Mouse (Mus musculus): Measurements from ENCODE around the gene Spock1. TPM values are rescaled to one million over a fixed set of nuclear protein-coding genes. Genes with fewer than 3 reads are reported as not detected.
A peak's percentile ranks its signal among the peaks of the same experiment; 100 is the strongest.
"Not testable (repeated sequence)": the region's sequence is repeated elsewhere in the genome, so short reads cannot be mapped to it uniquely, and the experiment has no call there.

Gene Spock1
- total and polyA plus RNA-seq, 2 experiments = not detected

GRCm38 (mm10) chr13:57488926-57489325, 419.2 kb downstream of the Spock1 start:
- Histone ChIP-seq H3K36me3 (ENCODE audit: control insufficient read depth, insufficient read depth, low read length) (no peaks in the 10 kb centered on the region), H3K4me1 (ENCODE audit: control insufficient read depth, insufficient read depth, low read length) (no peaks in the 10 kb centered on the region), H3K9ac (ENCODE audit: low read depth, low read length) (no peak overlapping the region), H3K4me3 (ENCODE audit: insufficient read depth, low read depth, low read length) (no peak overlapping the region), H3K79me2 (ENCODE audit: control insufficient read depth, insufficient read depth, low read length) (no peaks in the 10 kb centered on the region), H3K27ac (replicated peaks; ENCODE audit: insufficient read depth, low read depth, low read length) (no peak overlapping the region), H3K27me3 (ENCODE audit: control insufficient read depth, insufficient read depth, low read length) (no peaks in the 10 kb centered on the region)
- no peak for DNase-seq (ENCODE audit: extremely low read depth, low read depth, low spot score)
- WGBS = 84% methylated on average over 8 of the region's 8 CpGs
- TF ChIP-seq POLR2A (IDR thresholded peaks at IDR 0.05; ENCODE audit: extremely low read depth, insufficient read depth, low read length) (no peak), CTCF (IDR thresholded peaks at IDR 0.05; ENCODE audit: low read depth, low read length) (no peak)

GRCm38 (mm10) chr13:57484426-57485168, 423.5 kb downstream of the Spock1 start:
- no peak overlapping the region for H3K9ac ChIP-seq (ENCODE audit: low read depth, low read length)
- TF ChIP-seq CTCF (IDR thresholded peaks at IDR 0.05; ENCODE audit: low read depth, low read length) = no peak
- TF ChIP-seq POLR2A (IDR thresholded peaks at IDR 0.05; ENCODE audit: extremely low read depth, insufficient read depth, low read length) = no peak
- no peaks in the 10 kb centered on the region for H3K79me2 ChIP-seq (ENCODE audit: control insufficient read depth, insufficient read depth, low read length)
- WGBS = 85% methylated on average over 16 of the region's 16 CpGs
- H3K36me3 ChIP-seq (ENCODE audit: control insufficient read depth, insufficient read depth, low read length) = no peaks in the 10 kb centered on the region
- no peak overlapping the region for H3K27ac ChIP-seq (replicated peaks; ENCODE audit: insufficient read depth, low read depth, low read length)
- no peak overlapping the region for H3K4me3 ChIP-seq (ENCODE audit: insufficient read depth, low read depth, low read length)
- no peak for DNase-seq (ENCODE audit: extremely low read depth, low read depth, low spot score)
- H3K4me1 ChIP-seq (ENCODE audit: control insufficient read depth, insufficient read depth, low read length) = no peaks in the 10 kb centered on the region
- H3K27me3 ChIP-seq (ENCODE audit: control insufficient read depth, insufficient read depth, low read length) = no peaks in the 10 kb centered on the region

- no peak overlapping the region for H3K27ac ChIP-seq (replicated peaks; ENCODE audit: insufficient read depth, low read depth, low read length)
- DNase-seq (ENCODE audit: extremely low read depth, low read depth, low spot score) = peak; percentile 10
- no peaks in the 10 kb centered on the region for H3K79me2 ChIP-seq (ENCODE audit: control insufficient read depth, insufficient read depth, low read length)
- no peak overlapping the region for H3K4me3 ChIP-seq (ENCODE audit: insufficient read depth, low read depth, low read length)
- no peak overlapping the region for H3K9ac ChIP-seq (ENCODE audit: low read depth, low read length)
- H3K4me1 ChIP-seq (ENCODE audit: control insufficient read depth, insufficient read depth, low read length) = no peaks in the 10 kb centered on the region; the same call in 1 of the 2 replicates
- WGBS = 27% methylated on average over 6 of the region's 6 CpGs
- TF ChIP-seq POLR2A (IDR thresholded peaks at IDR 0.05; ENCODE audit: extremely low read depth, insufficient read depth, low read length) (no peak), CTCF (IDR thresholded peaks at IDR 0.05; ENCODE audit: low read depth, low read length) (peak; percentile 24; the same call in 1 of the 2 replicates)
- H3K36me3 ChIP-seq (ENCODE audit: control insufficient read depth, insufficient read depth, low read length) = no peaks in the 10 kb centered on the region
- no peaks in the 10 kb centered on the region for H3K27me3 ChIP-seq (ENCODE audit: control insufficient read depth, insufficient read depth, low read length)
Measured at GRCm38 (mm10) chr13:57476700-57477099, 431.4 kb downstream of the Spock1 start.

- no peak for TF ChIP-seq POLR2A (IDR thresholded peaks at IDR 0.05; ENCODE audit: extremely low read depth, insufficient read depth, low read length)
- H3K79me2 ChIP-seq (ENCODE audit: control insufficient read depth, insufficient read depth, low read length) = no peaks in the 10 kb centered on the region
- WGBS = 81% methylated on average over 2 of the region's 2 CpGs
- no peak for DNase-seq (ENCODE audit: extremely low read depth, low read depth, low spot score)
- no peak overlapping the region for H3K9ac ChIP-seq (ENCODE audit: low read depth, low read length)
- no peaks in the 10 kb centered on the region for H3K27me3 ChIP-seq (ENCODE audit: control insufficient read depth, insufficient read depth, low read length)
- H3K27ac ChIP-seq (replicated peaks; ENCODE audit: insufficient read depth, low read depth, low read length) = no peak overlapping the region
- no peak overlapping the region for H3K4me3 ChIP-seq (ENCODE audit: insufficient read depth, low read depth, low read length)
- H3K36me3 ChIP-seq (ENCODE audit: control insufficient read depth, insufficient read depth, low read length) = no peaks in the 10 kb centered on the region
- H3K4me1 ChIP-seq (ENCODE audit: control insufficient read depth, insufficient read depth, low read length) = no peaks in the 10 kb centered on the region; the same call in 1 of the 2 replicates
Measured at GRCm38 (mm10) chr13:57474068-57474467, 434.1 kb downstream of the Spock1 start.

- not testable (repeated sequence) for H3K27me3 ChIP-seq (ENCODE audit: control insufficient read depth, insufficient read depth, low read length); H3K27ac ChIP-seq (replicated peaks; ENCODE audit: insufficient read depth, low read depth, low read length); DNase-seq (ENCODE audit: extremely low read depth, low read depth, low spot score); H3K79me2 ChIP-seq (ENCODE audit: control insufficient read depth, insufficient read depth, low read length); H3K36me3 ChIP-seq (ENCODE audit: control insufficient read depth, insufficient read depth, low read length); H3K4me1 ChIP-seq (ENCODE audit: control insufficient read depth, insufficient read depth, low read length); H3K9ac ChIP-seq (ENCODE audit: low read depth, low read length); H3K4me3 ChIP-seq (ENCODE audit: insufficient read depth, low read depth, low read length)
- 80% methylated on average over 4 of the region's 4 CpGs for WGBS
Measured at GRCm38 (mm10) chr13:57470922-57471321, 437.2 kb downstream of the Spock1 start.

- Histone ChIP-seq H3K4me3 (ENCODE audit: insufficient read depth, low read depth, low read length) (no peak overlapping the region), H3K9ac (ENCODE audit: low read depth, low read length) (no peak overlapping the region), H3K27ac (replicated peaks; ENCODE audit: insufficient read depth, low read depth, low read length) (no peak overlapping the region), H3K79me2 (ENCODE audit: control insufficient read depth, insufficient read depth, low read length) (no peaks in the 10 kb centered on the region), H3K27me3 (ENCODE audit: control insufficient read depth, insufficient read depth, low read length) (no peaks in the 10 kb centered on the region), H3K4me1 (ENCODE audit: control insufficient read depth, insufficient read depth, low read length) (no peaks in the 10 kb centered on the region), H3K36me3 (ENCODE audit: control insufficient read depth, insufficient read depth, low read length) (no peaks in the 10 kb centered on the region)
- DNase-seq (ENCODE audit: extremely low read depth, low read depth, low spot score) = no peak
- 82% methylated on average over 8 of the region's 8 CpGs for WGBS
- TF ChIP-seq CTCF (IDR thresholded peaks at IDR 0.05; ENCODE audit: low read depth, low read length) (no peak), POLR2A (IDR thresholded peaks at IDR 0.05; ENCODE audit: extremely low read depth, insufficient read depth, low read length) (no peak)
Measured at GRCm38 (mm10) chr13:57459978-57460377, 448.2 kb downstream of the Spock1 start.

Data from liver, adult 2 months (tissue).